Mouse (Mus musculus) heart, postnatal 0 days (tissue): ENCODE measurements at regions not wholly inside any gene's neighbourhood (a gene's known extent, or its start where the extent isn't known, plus 50 kb on each side); places are given as distances from the start of the nearest gene placed in this dataset.

ENCODE experiments used
- CTCF ChIP-seq: IDR thresholded peaks from 2 replicates; pipeline ENCODE4 v1.5.1; 2016; ENCODE audit warnings: antibody characterized with exemption, control low read depth, low read depth
- EP300 ChIP-seq: IDR thresholded peaks from 2 replicates; pipeline ENCODE4 v1.6.1; 2016; ENCODE audit warnings: antibody characterized with exemption, low read depth

- TF ChIP-seq CTCF (no peak), EP300 (no peak)
Measured at GRCm38 (mm10) chr8:15583782-15584181, 537.9 kb upstream of the BB014433 start.
